Mouse (Mus musculus) cerebellum, adult 2 months (tissue): ENCODE results near the gene Uaca.

Experiments used
- CTCF ChIP-seq: fragments of 200-500 bp; IDR thresholded peaks from 2 replicates; pipeline ENCODE4 v1.5.1; 2011; ENCODE audit warnings: low read depth, mild to moderate bottlenecking, control low read depth, low read length, moderate library complexity, borderline replicate concordance; ENCODE audit not compliant: insufficient read depth
- POLR2A ChIP-seq: fragments of 200-500 bp; IDR thresholded peaks from 2 replicates; pipeline ENCODE4 v1.6.1; 2011; ENCODE audit warnings: low read length, control low read depth, borderline replicate concordance; ENCODE audit not compliant: insufficient read depth

- no peak for TF ChIP-seq POLR2A
- TF ChIP-seq CTCF: no peak
Observed at GRCm38 (mm10) chr9:60800663-60801382, 6.5 kb downstream of the Uaca start.
